Mouse (Mus musculus): ENCODE results near the gene Fastkd2. TPM values are rescaled to one million over a fixed set of nuclear protein-coding genes. Genes with fewer than 3 reads are reported as not detected.

Gene Fastkd2
- polyA plus RNA-seq, 1 experiment from 2014 or later, result 38.3 TPM

DNA sequence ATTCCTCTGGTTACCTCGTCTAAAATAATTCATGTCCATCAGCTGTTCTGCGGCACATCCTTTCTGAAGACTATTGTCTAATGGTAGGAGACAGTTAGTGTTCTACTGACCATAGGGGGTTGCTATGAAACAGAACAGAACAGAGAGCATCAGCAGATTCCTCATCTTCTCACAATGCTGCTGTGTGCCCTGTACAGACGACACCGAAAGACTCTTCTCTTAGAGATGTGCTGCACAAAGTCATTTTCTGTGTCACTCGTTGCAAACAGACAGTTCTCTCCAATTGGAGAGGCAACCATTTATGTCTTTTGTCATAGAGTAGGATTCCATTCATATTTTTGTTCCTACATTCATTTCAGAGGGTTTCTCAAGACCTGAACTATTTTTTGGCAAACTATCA lies 38.8 kb downstream of the Fastkd2 start, which contains the start of gene 4933402D24Rik:
TSS of gene 4933402D24Rik (minus strand) at position 101 of the 400 bp plus-strand sequence.
- Histone ChIP-seq H3K4me3 (no peak within 1 kb of the TSS), H3K27ac (replicated peaks) (no peak within 1 kb of the TSS), H3K9ac (no peak within 1 kb of the TSS), H3K36me3 (no peaks in the 10 kb centered on the region), H3K27me3 (no peaks in the 10 kb centered on the region), H3K4me1 (replicated peaks) (peaks cover 36% of the 10 kb centered on the region), H3K9me3 (no peaks in the 10 kb centered on the region), H3K4me2 (no peak within 1 kb of the TSS)
- ATAC-seq (ENCODE audit: low read depth), result no peak
- WGBS, result 69% methylated on average over 5 of the region's 5 CpGs

DNA sequence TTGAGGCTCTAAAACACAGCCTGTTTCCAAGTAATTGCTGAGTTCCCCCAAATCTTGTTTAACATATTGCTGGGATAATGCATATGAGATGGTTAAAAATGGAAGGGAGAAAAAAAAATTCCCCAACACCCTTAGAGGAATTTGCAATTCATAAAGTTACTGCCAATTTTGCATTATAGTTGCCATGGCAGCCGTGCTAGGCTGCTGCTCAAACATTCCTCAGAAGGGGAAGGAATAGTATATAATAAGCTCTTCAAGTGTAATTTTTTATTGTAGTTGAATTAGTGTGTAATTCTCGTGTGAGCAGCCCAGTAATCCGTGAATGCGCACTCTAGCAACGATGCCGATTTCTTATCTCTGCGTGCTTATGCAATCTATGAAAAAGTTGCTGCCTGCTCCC lies 39.9 kb downstream of the Fastkd2 start:
- Histone ChIP-seq H3K36me3 (no peaks in the 10 kb centered on the region), H3K4me1 (replicated peaks) (peaks cover 28% of the 10 kb centered on the region), H3K27ac (replicated peaks) (no peak overlapping the region), H3K27me3 (no peaks in the 10 kb centered on the region), H3K9me3 (no peaks in the 10 kb centered on the region), H3K4me2 (no peak overlapping the region), H3K9ac (no peak overlapping the region), H3K4me3 (no peak overlapping the region)
- WGBS, result 68% methylated on average over 7 of the region's 7 CpGs
- ATAC-seq (ENCODE audit: low read depth), result no peak

DNA sequence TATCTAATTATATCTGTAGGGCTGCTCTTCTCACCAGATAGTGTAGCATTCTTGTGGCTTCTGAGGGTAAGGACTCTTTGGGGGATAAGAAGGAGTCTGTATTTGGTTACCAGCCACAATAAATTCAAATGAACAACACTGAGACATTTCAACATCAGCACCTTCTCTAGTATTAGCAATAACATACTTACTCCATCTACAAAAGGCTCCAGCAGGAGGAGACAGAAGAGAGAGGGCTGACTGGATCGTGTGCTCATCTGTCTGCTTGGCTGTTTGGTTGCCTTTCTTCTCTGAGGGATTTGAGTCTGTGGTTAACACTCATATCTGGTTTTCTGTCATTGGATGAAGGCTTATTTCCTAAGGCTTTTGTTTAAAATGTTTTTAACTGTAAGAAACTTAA lies 46.0 kb downstream of the Fastkd2 start:
- Histone ChIP-seq H3K36me3 (no peaks in the 10 kb centered on the region), H3K4me1 (replicated peaks) (no peaks in the 10 kb centered on the region; the same call in 1 of the 2 replicates), H3K9ac (no peak overlapping the region), H3K27ac (replicated peaks) (no peak overlapping the region), H3K9me3 (no peaks in the 10 kb centered on the region), H3K4me2 (no peak overlapping the region), H3K4me3 (no peak overlapping the region), H3K27me3 (no peaks in the 10 kb centered on the region)
- no peak for ATAC-seq (ENCODE audit: low read depth)
- 67% methylated on average over 1 of the region's 1 CpGs for WGBS

DNA sequence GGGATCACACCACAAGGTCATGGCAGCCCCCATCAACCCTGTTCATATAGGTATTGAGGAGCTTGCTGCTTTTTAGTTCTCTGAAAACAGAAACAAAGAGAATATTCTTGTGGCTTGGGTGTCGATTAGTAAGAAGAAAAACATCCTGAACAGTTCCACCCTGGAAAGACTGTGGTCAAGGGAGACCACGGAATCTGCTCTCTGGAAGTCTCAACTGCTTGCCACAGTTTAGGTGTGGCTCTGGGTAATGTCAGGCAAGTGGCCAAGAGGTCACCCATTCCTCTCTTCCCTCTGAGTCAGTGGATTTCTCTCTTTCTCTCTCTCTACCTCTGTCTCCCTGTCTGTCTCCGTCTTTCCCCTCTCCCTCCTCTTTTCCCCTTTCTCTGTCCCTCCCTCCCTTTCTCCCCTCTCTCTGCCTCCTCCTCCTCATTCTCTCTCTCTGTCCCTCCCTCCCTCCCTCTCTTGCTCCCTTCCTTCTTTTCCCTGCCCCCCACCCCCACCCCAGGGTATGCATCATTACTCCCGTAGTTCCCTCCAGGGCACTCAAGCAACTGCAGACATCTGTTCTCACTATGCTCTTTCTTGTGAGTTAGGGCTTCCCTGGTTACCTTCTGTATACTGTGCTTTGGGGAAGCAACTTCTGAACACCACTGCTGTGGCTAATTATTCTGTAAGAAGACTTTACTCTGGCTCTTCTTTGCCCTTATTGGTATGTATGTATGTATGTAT lies 46.7 kb downstream of the Fastkd2 start:
- H3K9ac ChIP-seq, result no peak overlapping the region
- no peaks in the 10 kb centered on the region for H3K36me3 ChIP-seq
- no peak overlapping the region for H3K27ac ChIP-seq (replicated peaks)
- no peaks in the 10 kb centered on the region for H3K27me3 ChIP-seq
- H3K9me3 ChIP-seq, result no peaks in the 10 kb centered on the region
- ATAC-seq (ENCODE audit: low read depth), result 0 out of 2 replicates have a peak, but pooled peaks have one; percentile 47
- H3K4me3 ChIP-seq, result no peak overlapping the region
- H3K4me1 ChIP-seq (replicated peaks), result no peaks in the 10 kb centered on the region
- H3K4me2 ChIP-seq, result no peak overlapping the region
- WGBS, result 62% methylated on average over 4 of the region's 4 CpGs

DNA sequence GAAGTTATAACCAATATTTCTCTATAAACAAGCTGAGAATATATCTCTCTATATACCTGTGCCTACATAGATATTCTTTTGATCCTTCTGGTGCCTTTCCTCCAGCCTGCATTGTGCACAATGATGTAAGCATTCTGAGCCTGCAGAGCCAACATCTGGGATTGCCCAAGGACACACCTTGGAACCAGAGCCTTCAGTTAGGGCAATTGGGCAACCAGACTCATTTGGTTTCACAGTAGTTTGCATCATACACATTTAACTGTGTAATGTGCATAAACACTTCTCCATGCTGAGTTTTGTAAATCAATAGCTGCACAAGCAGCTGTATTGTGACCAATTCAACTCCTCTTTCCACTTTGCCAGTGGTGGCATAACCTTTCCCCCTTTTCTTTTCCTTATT lies 63.9 kb downstream of the Fastkd2 start:
- Histone ChIP-seq H3K4me2 (no peak overlapping the region), H3K4me3 (no peak overlapping the region), H3K36me3 (no peaks in the 10 kb centered on the region), H3K27ac (replicated peaks) (no peak overlapping the region), H3K9me3 (no peaks in the 10 kb centered on the region), H3K9ac (no peak overlapping the region), H3K4me1 (replicated peaks) (no peaks in the 10 kb centered on the region), H3K27me3 (no peaks in the 10 kb centered on the region)
- ATAC-seq (ENCODE audit: low read depth), result no peak

Other genes with a start within 250 kb of the Fastkd2 start
- not detected in 2 replicates for gene Gm39653, start 114.6 kb upstream of the Fastkd2 start, polyA plus RNA-seq (2015; fragmentation: Nextera tagmentation; extraction: Ambion mirVana)
- 0.43 and 1.0 TPM in 2 replicates for gene Dytn, start 43.7 kb upstream of the Fastkd2 start, polyA plus RNA-seq (2015; fragmentation: Nextera tagmentation; extraction: Ambion mirVana)
- gene Mdh1b, start 296 bp upstream of the Fastkd2 start, polyA plus RNA-seq (2015; fragmentation: Nextera tagmentation; extraction: Ambion mirVana), result 0.25 and 0.29 TPM in 2 replicates
- gene 4933402D24Rik, start 38.7 kb downstream of the Fastkd2 start, polyA plus RNA-seq (2015; fragmentation: Nextera tagmentation; extraction: Ambion mirVana), result 0.14 TPM in 1 of 2 replicates, not detected in the other